In the genomic region with DNA sequence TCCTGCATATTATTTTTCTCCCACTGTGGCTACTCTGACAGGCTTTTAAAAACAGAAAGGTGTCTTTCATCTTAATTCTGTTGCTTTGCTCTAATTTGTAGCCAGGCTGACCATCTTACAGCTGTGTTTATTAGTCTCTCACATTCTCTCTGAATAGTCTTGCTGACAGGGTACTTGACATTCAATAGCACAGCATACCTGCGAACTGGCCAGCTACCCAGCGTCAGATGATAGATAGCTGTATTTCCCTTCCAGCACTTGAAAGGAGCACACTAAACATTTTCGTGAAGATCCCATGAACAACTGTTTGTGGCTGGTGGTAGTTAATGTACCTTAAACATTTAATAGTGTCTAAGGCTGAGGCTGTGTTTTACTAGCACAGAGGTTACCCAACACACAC, we compare ENCODE assay signal across 17 mouse cellular contexts.
"Had no signal": no experiment of that assay in that cellular context is flagged by ENCODE, and none has a peak within 500 bp of the region (broad histone marks: within the 10 kb centered on the region; RNA-seq: fewer than 3 reads in every experiment).

No protein-coding gene starts in this region.

- H3K27me3 ChIP-seq: liver, embryonic 13.5 days; midbrain, embryonic 12.5 days; midbrain, embryonic 15.5 days; neural tube, embryonic 13.5 days had no signal

- H3K9ac ChIP-seq: kidney, embryonic 15.5 days; liver, embryonic 13.5 days; midbrain, embryonic 12.5 days; midbrain, embryonic 15.5 days; neural tube, embryonic 13.5 days had no signal

- H3K9me3 ChIP-seq: kidney, embryonic 15.5 days; liver, embryonic 13.5 days; midbrain, embryonic 12.5 days; midbrain, embryonic 15.5 days; neural tube, embryonic 13.5 days had no signal

- ATAC-seq: midbrain, embryonic 15.5 days had no signal

- H3K4me1 ChIP-seq: kidney, embryonic 15.5 days; liver, embryonic 13.5 days; midbrain, embryonic 12.5 days; midbrain, embryonic 15.5 days had no signal

- H3K4me2 ChIP-seq: kidney, embryonic 15.5 days; liver, embryonic 13.5 days; midbrain, embryonic 12.5 days; midbrain, embryonic 15.5 days; neural tube, embryonic 13.5 days had no signal

- H3K4me3 ChIP-seq: kidney, embryonic 15.5 days; left cerebral cortex, adult 2 months; liver, embryonic 13.5 days; midbrain, embryonic 12.5 days; midbrain, embryonic 15.5 days; myocyte; neural tube, embryonic 13.5 days had no signal

- H3K27ac ChIP-seq: kidney, embryonic 15.5 days; left cerebral cortex, adult 2 months; liver, embryonic 13.5 days; midbrain, embryonic 12.5 days; midbrain, embryonic 15.5 days; neural tube, embryonic 13.5 days had no signal

- DNase-seq: kidney, postnatal 10 days; kidney, postnatal 36 days; layer of hippocampus, postnatal 36 days; liver, embryonic 13.5 days; lung, adult 2 months; lung, postnatal 14 days; lung, postnatal 4 days; retina, postnatal 1 day; right cerebral cortex, postnatal 25 days; thymus, adult 18-20 months; thymus, postnatal 36 days had no signal

- H3K36me3 ChIP-seq: kidney, embryonic 15.5 days; liver, embryonic 13.5 days; midbrain, embryonic 12.5 days; midbrain, embryonic 15.5 days; neural tube, embryonic 13.5 days had no signal
